Comparison of ENCODE assay signal across 9 mouse cellular contexts in genomic region chr7:19744590-19745385, GRCm38 (mm10). TPM values are rescaled to one million over a fixed set of nuclear protein-coding genes. Genes with fewer than 3 reads are reported as not detected.
DNase-seq lines count a peak whose midpoint lies in the region; ATAC-seq lines count a peak whose summit lies in the region.
"Had no signal": no experiment of that assay in that cellular context is flagged by ENCODE, and none has a peak within 500 bp of the region (broad histone marks: within the 10 kb centered on the region; RNA-seq: fewer than 3 reads in every experiment).

No protein-coding gene starts in this region.

- peaks cover 74% of the 10 kb centered on the region for H3K4me1 ChIP-seq in hindbrain, embryonic 10.5 days (replicated peaks)
- H3K4me1 ChIP-seq in hindbrain, embryonic 16.5 days (ENCODE audit: control insufficient read depth, insufficient read depth, low read depth, low read length) = peaks cover 26% of the 10 kb centered on the region
- H3K4me1 ChIP-seq in heart, embryonic 12.5 days (replicated peaks) = peaks cover 66% of the 10 kb centered on the region
- H3K4me1 ChIP-seq in kidney, embryonic 15.5 days = peaks cover 80% of the 10 kb centered on the region
- peaks cover 57% of the 10 kb centered on the region for H3K4me1 ChIP-seq in neural tube, embryonic 13.5 days (replicated peaks)

- WGBS in hindbrain, embryonic 10.5 days = 72% methylated on average over 14 of the region's 14 CpGs
- WGBS in hindbrain, embryonic 16.5 days = 59% methylated on average over 14 of the region's 14 CpGs
- 26% methylated on average over 14 of the region's 14 CpGs for WGBS in heart, embryonic 12.5 days
- whole genome bisulfite sequencing in kidney, embryonic 15.5 days = 37% methylated on average over 14 of the region's 14 CpGs
- WGBS in neural tube, embryonic 13.5 days = 58% methylated on average over 14 of the region's 14 CpGs

- peaks cover 43% of the 10 kb centered on the region for H3K36me3 ChIP-seq in hindbrain, embryonic 10.5 days
- H3K36me3 ChIP-seq in hindbrain, embryonic 16.5 days (ENCODE audit: control insufficient read depth, insufficient read depth, low read length) = peaks cover 2% of the 10 kb centered on the region; the same call in 1 of the 2 replicates
- H3K36me3 ChIP-seq in heart, embryonic 12.5 days = peaks cover 32% of the 10 kb centered on the region
- H3K36me3 ChIP-seq in kidney, embryonic 15.5 days = peaks cover 45% of the 10 kb centered on the region
- peaks cover 27% of the 10 kb centered on the region for H3K36me3 ChIP-seq in neural tube, embryonic 13.5 days

- ATAC-seq in hindbrain, embryonic 16.5 days = no peak
- ATAC-seq in heart, embryonic 12.5 days (ENCODE audit: insufficient number of reproducible peaks, low FRiP score) = 0 out of 2 replicates have a peak, but pooled peaks have one; percentile 3
- no peak for ATAC-seq in kidney, embryonic 15.5 days (replicated peaks; ENCODE audit: low FRiP score)
- ATAC-seq in neural tube, embryonic 13.5 days (ENCODE audit: low read depth) = no peak
- ATAC-seq in inflammation-experienced regulatory T-cells, adult 6 months = no peak

- H3K27ac ChIP-seq in hindbrain, embryonic 10.5 days = peak overlapping the region; percentile 13
- no peak overlapping the region for H3K27ac ChIP-seq in hindbrain, embryonic 16.5 days (ENCODE audit: low read depth, low read length)
- H3K27ac ChIP-seq in heart, embryonic 12.5 days (ENCODE audit: poor library complexity, severe bottlenecking) = peak overlapping the region; percentile 74
- peak overlapping the region; percentile 83 for H3K27ac ChIP-seq in kidney, embryonic 15.5 days
- peak overlapping the region; percentile 54; the same call in 1 of the 2 replicates for H3K27ac ChIP-seq in neural tube, embryonic 13.5 days (replicated peaks)

- no peak for DNase-seq in hindbrain, embryonic 10.5 days (ENCODE audit: low spot score)
- DNase-seq in left cerebral cortex, postnatal 4 days = no peak
- no peak for DNase-seq in cerebellum, adult 11-12 months

- peaks cover 3% of the 10 kb centered on the region; the same call in 1 of the 2 replicates for H3K27me3 ChIP-seq in hindbrain, embryonic 10.5 days (ENCODE audit: insufficient read depth, poor library complexity, severe bottlenecking)
- no peaks in the 10 kb centered on the region for H3K27me3 ChIP-seq in hindbrain, embryonic 16.5 days (replicated peaks; ENCODE audit: control insufficient read depth, insufficient read depth, low read length)
- H3K27me3 ChIP-seq in heart, embryonic 12.5 days (replicated peaks) = no peaks in the 10 kb centered on the region
- H3K27me3 ChIP-seq in kidney, embryonic 15.5 days = no peaks in the 10 kb centered on the region
- no peaks in the 10 kb centered on the region for H3K27me3 ChIP-seq in neural tube, embryonic 13.5 days

- intact Hi-C loops in left cerebral cortex, postnatal 4 days (cut with DNase I) = no loop called here

- H3K9me3 ChIP-seq in hindbrain, embryonic 10.5 days = 0 out of 2 replicates have a peak, but pooled peaks cover 4% of the 10 kb centered on the region
- no peaks in the 10 kb centered on the region for H3K9me3 ChIP-seq in hindbrain, embryonic 16.5 days (ENCODE audit: control insufficient read depth, low read length)
- H3K9me3 ChIP-seq in heart, embryonic 12.5 days (replicated peaks) = no peaks in the 10 kb centered on the region
- no peaks in the 10 kb centered on the region for H3K9me3 ChIP-seq in kidney, embryonic 15.5 days (replicated peaks)
- H3K9me3 ChIP-seq in neural tube, embryonic 13.5 days = no peaks in the 10 kb centered on the region

- no peak overlapping the region for H3K4me2 ChIP-seq in hindbrain, embryonic 16.5 days (ENCODE audit: low read length)
- H3K4me2 ChIP-seq in heart, embryonic 12.5 days = peak overlapping the region; percentile 46
- H3K4me2 ChIP-seq in kidney, embryonic 15.5 days = peak overlapping the region; percentile 88
- no peak overlapping the region for H3K4me2 ChIP-seq in neural tube, embryonic 13.5 days

- H3K9ac ChIP-seq in hindbrain, embryonic 16.5 days (ENCODE audit: low read depth, low read length) = no peak overlapping the region
- H3K9ac ChIP-seq in heart, embryonic 12.5 days = peak overlapping the region; percentile 54
- no peak overlapping the region for H3K9ac ChIP-seq in kidney, embryonic 15.5 days
- H3K9ac ChIP-seq in neural tube, embryonic 13.5 days = peak overlapping the region; percentile 41

- H3K4me3 ChIP-seq in hindbrain, embryonic 10.5 days = peak overlapping the region; percentile 16; the same call in 1 of the 2 replicates
- no peak overlapping the region for H3K4me3 ChIP-seq in hindbrain, embryonic 16.5 days (ENCODE audit: low read length)
- H3K4me3 ChIP-seq in heart, embryonic 12.5 days = peak overlapping the region; percentile 4; the same call in 1 of the 2 replicates
- 0 out of 2 replicates have a peak overlapping the region, but pooled peaks have one; percentile 7 for H3K4me3 ChIP-seq in kidney, embryonic 15.5 days (replicated peaks)
- H3K4me3 ChIP-seq in neural tube, embryonic 13.5 days = no peak overlapping the region

RNA-seq across cellular contexts. Expression of gene Nectin2, which starts 5.5 kb away (rescaled TPM):
- 89.0 and 99.8 TPM in 2 replicates for polyA plus RNA-seq in hindbrain, embryonic 10.5 days (2016; fragmentation: Nextera tagmentation; extraction: Ambion mirVana)
- 57.7 and 59.7 TPM in 2 replicates for polyA plus RNA-seq in hindbrain, embryonic 16.5 days (2015; fragmentation: Nextera tagmentation; extraction: Ambion mirVana)
- 99.1 and 101 TPM in 2 replicates for polyA plus RNA-seq in heart, embryonic 12.5 days (2016; fragmentation: Nextera tagmentation; extraction: Ambion mirVana)
- polyA plus RNA-seq in kidney, embryonic 15.5 days (2015; fragmentation: Nextera tagmentation; extraction: Ambion mirVana) = 130 and 138 TPM in 2 replicates
- 54.6 and 56.2 TPM in 2 replicates for polyA plus RNA-seq in neural tube, embryonic 13.5 days (2015; fragmentation: Nextera tagmentation; extraction: Ambion mirVana)
- 10 to 100 TPM; 35.7 to 36.4 TPM for total RNA-seq in left cerebral cortex, postnatal 4 days (2021)
- polyA plus RNA-seq in inflammation-experienced regulatory T-cells, adult 6 months (2017; shearing (Covaris generic)) = 1 to 10 TPM in 1 of 3 experiments, under 1 TPM in 1, not detected in 1; 0.13 to 1.0 TPM

RNA-seq across cellular contexts. Expression of gene Bcam, which starts 26.0 kb away (rescaled TPM):
- 46.8 and 57.3 TPM in 2 replicates for polyA plus RNA-seq in hindbrain, embryonic 10.5 days (2016; fragmentation: Nextera tagmentation; extraction: Ambion mirVana)
- 24.4 and 24.6 TPM in 2 replicates for polyA plus RNA-seq in hindbrain, embryonic 16.5 days (2015; fragmentation: Nextera tagmentation; extraction: Ambion mirVana)
- 232 and 245 TPM in 2 replicates for polyA plus RNA-seq in heart, embryonic 12.5 days (2016; fragmentation: Nextera tagmentation; extraction: Ambion mirVana)
- polyA plus RNA-seq in kidney, embryonic 15.5 days (2015; fragmentation: Nextera tagmentation; extraction: Ambion mirVana) = 244 and 257 TPM in 2 replicates
- 14.2 and 16.6 TPM in 2 replicates for polyA plus RNA-seq in neural tube, embryonic 13.5 days (2015; fragmentation: Nextera tagmentation; extraction: Ambion mirVana)
- total RNA-seq in left cerebral cortex, postnatal 4 days (2021) = 1 to 10 TPM; 6.8 to 7.4 TPM
- polyA plus RNA-seq in inflammation-experienced regulatory T-cells, adult 6 months (2017; shearing (Covaris generic)) = 1 to 10 TPM; 1.1 to 2.3 (median 1.2) TPM

RNA-seq across cellular contexts. Expression of gene Tomm40, which starts 29.6 kb away (rescaled TPM):
- 209 and 211 TPM in 2 replicates for polyA plus RNA-seq in hindbrain, embryonic 10.5 days (2016; fragmentation: Nextera tagmentation; extraction: Ambion mirVana)
- polyA plus RNA-seq in hindbrain, embryonic 16.5 days (2015; fragmentation: Nextera tagmentation; extraction: Ambion mirVana) = 134 and 135 TPM in 2 replicates
- 160 and 166 TPM in 2 replicates for polyA plus RNA-seq in heart, embryonic 12.5 days (2016; fragmentation: Nextera tagmentation; extraction: Ambion mirVana)
- 168 and 177 TPM in 2 replicates for polyA plus RNA-seq in kidney, embryonic 15.5 days (2015; fragmentation: Nextera tagmentation; extraction: Ambion mirVana)
- 117 and 134 TPM in 2 replicates for polyA plus RNA-seq in neural tube, embryonic 13.5 days (2015; fragmentation: Nextera tagmentation; extraction: Ambion mirVana)
- 100 to 1,000 TPM in 1 of 2 experiments, 10 to 100 TPM in 1; 95.8 to 104 TPM for total RNA-seq in left cerebral cortex, postnatal 4 days (2021)
- 10 to 100 TPM in 1 of 3 experiments, 1 to 10 TPM in 2; 7.3 to 10.5 (median 8.0) TPM for polyA plus RNA-seq in inflammation-experienced regulatory T-cells, adult 6 months (2017; shearing (Covaris generic))

RNA-seq across cellular contexts. Expression of gene Apoe, which starts 45.8 kb away (rescaled TPM):
- 179 and 230 TPM in 2 replicates for polyA plus RNA-seq in hindbrain, embryonic 10.5 days (2016; fragmentation: Nextera tagmentation; extraction: Ambion mirVana)
- 849 and 1,414 TPM in 2 replicates for polyA plus RNA-seq in hindbrain, embryonic 16.5 days (2015; fragmentation: Nextera tagmentation; extraction: Ambion mirVana)
- polyA plus RNA-seq in heart, embryonic 12.5 days (2016; fragmentation: Nextera tagmentation; extraction: Ambion mirVana) = 399 and 400 TPM in 2 replicates
- polyA plus RNA-seq in kidney, embryonic 15.5 days (2015; fragmentation: Nextera tagmentation; extraction: Ambion mirVana) = 259 and 340 TPM in 2 replicates
- 408 and 440 TPM in 2 replicates for polyA plus RNA-seq in neural tube, embryonic 13.5 days (2015; fragmentation: Nextera tagmentation; extraction: Ambion mirVana)
- total RNA-seq in left cerebral cortex, postnatal 4 days (2021) = 100 to 1,000 TPM; 576 to 662 TPM
- polyA plus RNA-seq in inflammation-experienced regulatory T-cells, adult 6 months (2017; shearing (Covaris generic)) = 10 to 100 TPM in 2 of 3 experiments, 1 to 10 TPM in 1; 8.7 to 11.9 (median 10.6) TPM

RNA-seq across cellular contexts. Expression of gene Cblc, which starts 51.8 kb away (rescaled TPM):
- polyA plus RNA-seq in hindbrain, embryonic 10.5 days (2016; fragmentation: Nextera tagmentation; extraction: Ambion mirVana) = 1.2 and 1.8 TPM in 2 replicates
- 0.34 and 0.41 TPM in 2 replicates for polyA plus RNA-seq in hindbrain, embryonic 16.5 days (2015; fragmentation: Nextera tagmentation; extraction: Ambion mirVana)
- polyA plus RNA-seq in heart, embryonic 12.5 days (2016; fragmentation: Nextera tagmentation; extraction: Ambion mirVana) = 0.27 TPM in 1 of 2 replicates, not detected in the other
- polyA plus RNA-seq in kidney, embryonic 15.5 days (2015; fragmentation: Nextera tagmentation; extraction: Ambion mirVana) = 8.3 and 9.1 TPM in 2 replicates
- polyA plus RNA-seq in neural tube, embryonic 13.5 days (2015; fragmentation: Nextera tagmentation; extraction: Ambion mirVana) = not detected in 2 replicates
- total RNA-seq in left cerebral cortex, postnatal 4 days (2021) = under 1 TPM in 1 of 2 experiments, not detected in 1; 0.93 TPM
- under 1 TPM in 1 of 3 experiments, not detected in 2; 0.68 TPM for polyA plus RNA-seq in inflammation-experienced regulatory T-cells, adult 6 months (2017; shearing (Covaris generic))
- polyA plus RNA-seq: C2C12 had no signal

Comparison
In these comparisons a context has a peak if more than half of its experiments do, and no peak if none do; other contexts are left out.
1. H3K4me3 ChIP-seq: peak in hindbrain, embryonic 10.5 days (single experiment), heart, embryonic 12.5 days (single experiment) and kidney, embryonic 15.5 days (single experiment); none in hindbrain, embryonic 16.5 days (single experiment) and neural tube, embryonic 13.5 days (single experiment).
2. H3K4me2 ChIP-seq: peak in heart, embryonic 12.5 days (single experiment) and kidney, embryonic 15.5 days (single experiment); none in hindbrain, embryonic 16.5 days (single experiment) and neural tube, embryonic 13.5 days (single experiment).
3. H3K9ac ChIP-seq: peak in heart, embryonic 12.5 days (single experiment) and neural tube, embryonic 13.5 days (single experiment); none in hindbrain, embryonic 16.5 days (single experiment) and kidney, embryonic 15.5 days (single experiment).
4. RNA of gene Nectin2, which starts 5.5 kb away (polyA plus RNA-seq): 130 to 138 TPM in kidney, embryonic 15.5 days, 99.1 to 101 TPM in heart, embryonic 12.5 days, 89.0 to 99.8 TPM in hindbrain, embryonic 10.5 days, 57.7 to 59.7 TPM in hindbrain, embryonic 16.5 days and 54.6 to 56.2 TPM in neural tube, embryonic 13.5 days; 0.13 to 1.0 TPM in inflammation-experienced regulatory T-cells, adult 6 months; every median in the first group is over 10 times any median in the second.
5. RNA of gene Tomm40, which starts 29.6 kb away (polyA plus RNA-seq): 209 to 211 TPM in hindbrain, embryonic 10.5 days, 168 to 177 TPM in kidney, embryonic 15.5 days, 160 to 166 TPM in heart, embryonic 12.5 days, 134 to 135 TPM in hindbrain, embryonic 16.5 days and 117 to 134 TPM in neural tube, embryonic 13.5 days; 7.3 to 10.5 TPM in inflammation-experienced regulatory T-cells, adult 6 months; every median in the first group is over 10 times any median in the second.